In genomic region chrX:94865531-94866502, GRCm38 (mm10) we compare ENCODE assay signal across 8 mouse cellular contexts.
DNase-seq lines count a peak whose midpoint lies in the region; ATAC-seq and TF ChIP-seq lines count a peak whose summit lies in the region.

No protein-coding gene starts in this region.

- peak overlapping the region; percentile 32; the same call in 1 of the 2 replicates for H3K9ac ChIP-seq in forebrain, embryonic 16.5 days (replicated peaks; ENCODE audit: low read depth, low read length)
- peak overlapping the region; percentile 23; the same call in 1 of the 2 replicates for H3K9ac ChIP-seq in lung, embryonic 14.5 days

- peak overlapping the region; percentile 66 for H3K4me3 ChIP-seq in G1E (ENCODE audit: low read depth, low read length)
- H3K4me3 ChIP-seq in forebrain, embryonic 16.5 days (replicated peaks; ENCODE audit: low read length) = peak overlapping the region; percentile 35
- H3K4me3 ChIP-seq in layer of hippocampus, adult 2 months = peak overlapping the region; percentile 37
- H3K4me3 ChIP-seq in lung, embryonic 14.5 days (ENCODE audit: low read depth, low read length) = peak overlapping the region; percentile 34

- H3K4me1 ChIP-seq in G1E (ENCODE audit: insufficient read depth, low read depth, low read length) = peaks cover 13% of the 10 kb centered on the region
- 0 out of 2 replicates have a peak, but pooled peaks cover 2% of the 10 kb centered on the region for H3K4me1 ChIP-seq in forebrain, embryonic 16.5 days (replicated peaks; ENCODE audit: control insufficient read depth, insufficient read depth, low read length)
- no peaks in the 10 kb centered on the region for H3K4me1 ChIP-seq in lung, embryonic 14.5 days (ENCODE audit: insufficient read depth)

- peak overlapping the region; percentile 54 for H3K4me2 ChIP-seq in forebrain, embryonic 16.5 days (ENCODE audit: low read length)
- H3K4me2 ChIP-seq in lung, embryonic 14.5 days = peak overlapping the region; percentile 65

- no peaks in the 10 kb centered on the region for H3K27me3 ChIP-seq in G1E (ENCODE audit: insufficient read depth, low read length)
- H3K27me3 ChIP-seq in forebrain, embryonic 16.5 days (replicated peaks; ENCODE audit: control insufficient read depth, insufficient read depth, low read length) = no peaks in the 10 kb centered on the region
- H3K27me3 ChIP-seq in lung, embryonic 14.5 days (ENCODE audit: insufficient read depth, low read length) = no peaks in the 10 kb centered on the region

- peak; percentile 32 for DNase-seq in G1E (ENCODE audit: low spot score)
- DNase-seq in cerebellum, adult 18-20 months = peak; percentile 85 to 90
- peak; percentile 83 to 91 for DNase-seq in heart, postnatal 36 days
- peak; percentile 86 to 91 for DNase-seq in layer of hippocampus, adult 2 months (ENCODE audit: low spot score in 2 of 2)
- peak; percentile 93 for DNase-seq in lung, embryonic 14.5 days
- peak; percentile 83 for DNase-seq in ovary, adult 18-20 months (ENCODE audit: low spot score)
- DNase-seq in thymus, postnatal 0 days (ENCODE audit: low spot score) = peak; percentile 91

- peak; percentile 89 for ATAC-seq in G1E (ENCODE audit: extremely low read depth, insufficient number of reproducible peaks, low FRiP score, poor library complexity, severe bottlenecking)
- peak; percentile 99 for ATAC-seq in forebrain, embryonic 16.5 days
- ATAC-seq in lung, embryonic 14.5 days (ENCODE audit: insufficient read depth) = peak; percentile 100

- intact Hi-C loops in heart, postnatal 36 days (cut with DNase I) = loop anchor here (1.0 to 10.0 kb wide), 4 partner anchors 146 to 871 kb away; no protein-coding TSS in a partner anchor

- no peak overlapping the region for H3K27ac ChIP-seq in forebrain, embryonic 16.5 days (ENCODE audit: low read length)
- H3K27ac ChIP-seq in layer of hippocampus, adult 2 months = no peak overlapping the region
- H3K27ac ChIP-seq in lung, embryonic 14.5 days (ENCODE audit: low read depth) = peak overlapping the region; percentile 36; the same call in 1 of the 2 replicates

- H3K9me3 ChIP-seq in G1E (replicated peaks) = no peaks in the 10 kb centered on the region
- no peaks in the 10 kb centered on the region for H3K9me3 ChIP-seq in forebrain, embryonic 16.5 days (ENCODE audit: control insufficient read depth, low read length)
- no peaks in the 10 kb centered on the region for H3K9me3 ChIP-seq in lung, embryonic 14.5 days (ENCODE audit: low read depth, low read length)

- 17% methylated on average over 16 of the region's 18 CpGs for WGBS in forebrain, embryonic 16.5 days
- 14% methylated on average over 17 of the region's 18 CpGs for whole genome bisulfite sequencing in lung, embryonic 14.5 days

- TF ChIP-seq CTCF in G1E (IDR thresholded peaks at IDR 0.05; ENCODE audit: low read depth, low read length) = peak; percentile 82
- peak; percentile 97 for TF ChIP-seq CTCF in layer of hippocampus, adult 2 months (conservative IDR thresholded peaks at IDR 0.05)
- TF ChIP-seq CTCF in lung, embryonic 14.5 days (IDR thresholded peaks at IDR 0.05; ENCODE audit: low read depth) = peak; percentile 100

- no peaks in the 10 kb centered on the region for H3K36me3 ChIP-seq in G1E (replicated peaks)
- H3K36me3 ChIP-seq in forebrain, embryonic 16.5 days (ENCODE audit: control insufficient read depth, insufficient read depth) = no peaks in the 10 kb centered on the region
- H3K36me3 ChIP-seq in lung, embryonic 14.5 days (ENCODE audit: insufficient read depth) = no peaks in the 10 kb centered on the region

Comparison
In these comparisons a context has a peak if more than half of its experiments do, and no peak if none do; other contexts are left out.
1. DNase-seq: peak in every context shown above with its lines; median percentile 93 in lung, embryonic 14.5 days; 91 in thymus, postnatal 0 days; 88 in layer of hippocampus, adult 2 months; 88 in cerebellum, adult 18-20 months; 87 in heart, postnatal 36 days; 83 in ovary, adult 18-20 months; 32 in G1E.